Mouse (Mus musculus): Measurements from ENCODE around the gene Atg101.

- TF ChIP-seq CTCF (IDR thresholded peaks at IDR 0.05 in 2 of 3, conservative IDR thresholded peaks at IDR 0.05 in 1 of 3; ENCODE audit: control insufficient read depth in 1 of 3, insufficient read depth in 1 of 3, low read depth in 2 of 3, low read length in 3 of 3, poor library complexity in 1 of 3, severe bottlenecking in 1 of 3) (no peak), POLR2A (IDR thresholded peaks at IDR 0.05; ENCODE audit: control insufficient read depth in 1 of 2, insufficient read depth in 1 of 2, low read depth in 1 of 2, low read length in 2 of 2, poor library complexity in 1 of 2) (no peak), POLR2AphosphoS5 (IDR thresholded peaks at IDR 0.05; ENCODE audit: borderline replicate concordance, low read depth, low read length) (no peak), GATA1 (IDR thresholded peaks at IDR 0.05; ENCODE audit: low read depth, low read length) (no peak), BHLHE40 (IDR thresholded peaks at IDR 0.05; ENCODE audit: borderline replicate concordance, low read depth, low read length) (no peak), E2F4 (IDR thresholded peaks at IDR 0.05; ENCODE audit: borderline replicate concordance, low read depth, low read length) (no peak), MAFK (IDR thresholded peaks at IDR 0.05; ENCODE audit: borderline replicate concordance, low read depth, low read length) (no peak), CHD2 (IDR thresholded peaks at IDR 0.05; ENCODE audit: low read length) (no peak), USF1 (IDR thresholded peaks at IDR 0.05; ENCODE audit: low read depth, low read length) (no peak), ZNF384 (IDR thresholded peaks at IDR 0.05; ENCODE audit: low read depth, low read length) (no peak)
Observed at GRCm38 (mm10) chr15:101267053-101268032, 16.7 kb upstream of the Atg101 start.

Data from MEL (cell line).